Mouse (Mus musculus): ENCODE measurements at regions not wholly inside any gene's neighbourhood (a gene's known extent, or its start where the extent isn't known, plus 50 kb on each side); places are given as distances from the start of the nearest gene placed in this dataset.

DNA sequence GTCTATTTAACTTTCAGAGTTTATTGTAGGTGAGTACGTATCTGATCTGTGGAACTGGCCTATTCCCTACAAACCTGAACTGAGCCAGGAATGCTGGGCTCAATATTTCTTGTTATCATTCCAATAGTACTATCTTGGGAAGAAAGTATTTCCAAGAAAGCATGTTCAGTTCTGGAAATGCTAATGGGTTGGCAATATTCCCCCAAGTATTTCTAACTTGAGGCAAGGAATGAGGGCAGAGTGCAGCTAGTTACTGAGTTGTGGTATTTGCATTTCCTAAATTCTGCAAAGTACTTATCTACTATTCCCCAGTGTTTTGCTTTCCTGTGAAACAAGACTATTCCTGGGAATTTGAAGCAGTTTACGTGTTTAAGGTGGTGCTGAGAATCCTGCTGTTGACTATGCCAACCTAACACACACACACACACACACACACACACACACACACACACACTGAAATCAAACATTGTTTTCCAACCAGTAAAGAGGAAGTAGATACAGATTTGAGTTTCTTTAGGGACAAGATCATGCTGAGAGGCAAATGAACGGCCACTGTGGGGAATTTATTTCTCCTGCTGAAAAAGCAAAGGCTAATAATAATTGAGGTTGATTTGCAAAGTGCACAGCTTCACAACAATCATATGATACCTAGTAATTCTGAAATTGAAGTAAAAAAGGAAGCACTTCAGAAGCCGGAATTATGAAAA is 1248.4 kb upstream of the Zeb2 start:
- no peak for DNase-seq (ENCODE audit: low read depth, low spot score)

DNA sequence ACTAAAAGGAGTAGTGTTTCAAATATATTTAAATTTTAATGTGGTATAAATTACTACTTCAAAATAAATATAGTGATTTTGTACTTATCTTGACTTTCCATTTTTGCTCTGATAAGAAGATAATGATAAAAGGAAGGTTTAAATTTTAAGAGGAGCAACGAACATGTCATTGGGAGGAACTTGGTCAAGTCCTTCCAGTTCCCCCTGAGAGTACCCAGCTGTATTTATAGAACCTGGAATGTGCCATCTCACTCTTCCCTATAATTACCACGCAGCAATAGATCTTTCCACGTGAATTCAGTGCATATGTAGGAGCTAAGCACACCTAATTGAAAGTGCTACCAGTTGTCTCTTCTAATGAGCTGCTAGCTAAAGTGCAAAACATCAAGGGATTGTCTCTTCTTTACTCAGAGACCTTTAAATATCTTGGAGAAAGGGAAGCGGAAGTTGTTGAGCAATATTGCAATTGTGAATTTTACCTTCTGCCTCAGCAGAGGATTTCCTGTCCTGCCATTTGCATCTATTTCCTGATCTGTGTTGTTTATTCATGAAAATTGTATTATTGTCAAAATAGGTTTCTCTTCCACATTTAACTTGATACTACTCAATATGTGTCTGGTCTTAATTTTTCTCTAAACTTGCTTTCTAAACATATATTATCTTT is 1243.0 kb upstream of the Zeb2 start:
- no peak for DNase-seq (ENCODE audit: low read depth, low spot score)

DNA sequence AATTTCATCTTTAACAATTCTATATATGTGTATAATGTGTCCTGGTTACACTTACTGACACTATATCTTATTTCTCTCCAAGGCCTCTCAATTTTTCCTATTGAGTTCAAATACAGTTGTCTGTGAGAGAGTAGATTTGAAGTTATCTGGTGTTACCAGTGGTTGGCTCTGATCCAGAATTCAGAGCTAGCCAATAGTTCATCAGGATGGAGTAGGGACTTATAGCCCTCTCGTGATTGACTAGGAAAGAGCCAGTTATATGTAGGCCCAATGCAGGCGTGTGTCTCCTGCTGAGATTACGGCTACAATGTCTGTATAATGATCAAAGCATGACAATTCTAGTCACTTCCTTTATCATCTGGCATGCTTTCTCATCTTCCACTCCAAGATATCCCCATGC is 1241.0 kb upstream of the Zeb2 start:
- DNase-seq (ENCODE audit: low read depth, low spot score), result no peak

DNA sequence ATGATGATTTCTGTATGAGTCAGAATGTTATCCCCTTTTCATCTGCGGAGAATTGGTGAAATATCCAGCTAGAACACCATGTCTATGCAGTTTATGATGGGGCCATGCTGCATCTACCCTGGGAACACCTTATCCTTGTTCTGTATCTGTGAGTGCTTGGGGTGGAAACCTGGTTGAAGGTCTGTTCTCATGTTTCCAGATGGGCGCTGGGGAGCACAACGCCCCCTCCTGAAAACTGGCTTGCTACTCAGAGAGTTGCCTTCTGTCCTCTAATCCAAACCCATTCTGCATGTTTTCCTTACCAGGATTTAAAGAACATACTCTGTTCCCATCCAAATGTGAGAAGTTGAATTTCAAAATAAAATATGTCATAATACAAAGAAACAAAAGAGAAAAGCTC is 1239.5 kb upstream of the Zeb2 start:
- DNase-seq (ENCODE audit: low read depth, low spot score), result no peak

DNA sequence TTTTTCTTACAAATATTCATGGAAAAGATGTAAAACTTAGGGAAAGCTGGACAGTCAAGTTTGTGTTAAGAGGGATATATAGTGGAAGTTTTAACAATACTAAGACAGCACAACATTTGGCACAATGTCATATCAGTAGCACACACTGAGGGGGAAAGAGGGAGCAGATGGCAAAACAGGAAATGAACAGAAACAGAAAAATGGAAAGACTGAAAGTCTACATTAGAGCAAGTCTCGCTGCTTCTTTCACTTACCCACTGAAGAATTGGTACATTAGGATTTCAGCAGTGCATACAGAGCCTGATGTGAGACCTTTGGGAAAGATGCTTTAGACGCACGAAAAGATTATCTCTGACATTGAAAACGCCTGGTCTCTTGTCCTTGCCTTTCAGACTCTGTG is 1223.5 kb upstream of the Zeb2 start:
- DNase-seq (ENCODE audit: low read depth, low spot score), result no peak

DNA sequence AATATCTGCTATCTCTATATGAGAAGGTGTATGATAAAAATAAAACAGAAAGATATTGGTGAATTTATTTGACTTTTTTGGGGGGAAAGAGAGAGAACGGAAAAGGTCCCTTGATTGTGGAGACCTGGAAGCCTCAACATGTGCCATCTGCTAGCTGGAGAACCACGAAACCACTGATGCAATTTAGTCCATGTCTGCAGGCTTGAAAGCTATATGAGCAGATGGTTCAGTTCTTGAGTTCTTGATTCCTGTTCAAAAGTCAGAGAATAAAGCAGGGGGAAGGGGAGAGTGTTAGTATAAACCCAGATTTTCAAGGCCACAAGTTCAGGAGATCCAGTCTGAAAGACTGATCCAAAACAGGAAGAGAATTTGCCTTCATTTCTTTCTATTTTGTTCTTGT is 1199.5 kb upstream of the Zeb2 start:
- no peak for DNase-seq (ENCODE audit: low read depth, low spot score)

DNA sequence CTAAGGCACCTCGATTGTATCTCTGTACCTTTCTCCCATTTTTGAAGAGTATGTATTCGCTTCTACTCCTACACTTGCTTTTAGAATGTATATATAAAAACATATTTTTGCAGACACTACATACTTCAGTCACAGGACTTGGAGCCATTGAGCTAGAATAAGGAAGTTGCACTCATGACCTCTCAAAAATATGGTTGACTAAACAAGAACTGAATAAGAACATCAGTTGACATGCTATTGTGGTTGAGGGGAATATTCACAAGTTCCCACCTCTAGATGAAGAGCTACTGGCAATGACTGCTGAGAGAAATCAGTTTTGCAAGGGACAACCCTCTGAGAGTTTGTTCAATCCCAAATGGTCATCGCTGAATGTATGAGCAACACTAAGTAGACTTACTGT is 1198.0 kb upstream of the Zeb2 start:
- DNase-seq (ENCODE audit: low read depth, low spot score), result no peak

DNA sequence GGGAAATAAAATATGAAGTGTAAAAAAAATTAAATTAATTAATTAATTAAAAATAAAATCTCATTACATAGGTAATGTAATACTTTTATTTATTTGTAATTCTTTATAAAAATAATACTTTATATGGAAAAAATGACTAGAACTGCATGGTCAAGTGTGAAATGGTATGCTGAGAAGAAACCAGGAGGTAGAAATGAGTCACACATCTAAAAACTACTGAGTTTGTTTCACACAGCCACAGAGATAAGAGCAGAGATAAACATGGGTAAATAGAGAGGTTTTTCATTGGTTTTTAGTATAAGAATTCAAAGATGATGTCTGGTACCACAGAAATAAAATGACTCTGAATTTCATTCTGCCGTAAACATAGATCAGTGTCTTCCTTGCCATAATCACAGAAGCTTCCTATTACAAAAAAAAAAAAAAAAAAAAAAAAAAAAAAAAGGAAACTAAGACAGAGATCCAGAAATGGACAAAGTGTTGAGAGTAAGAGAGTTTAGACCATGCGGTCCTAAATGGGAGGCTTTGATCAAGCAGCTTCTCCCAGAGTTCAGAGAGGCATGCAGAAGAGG is 1190.5 kb upstream of the Zeb2 start:
- DNase-seq (ENCODE audit: low read depth, low spot score), result no peak

DNA sequence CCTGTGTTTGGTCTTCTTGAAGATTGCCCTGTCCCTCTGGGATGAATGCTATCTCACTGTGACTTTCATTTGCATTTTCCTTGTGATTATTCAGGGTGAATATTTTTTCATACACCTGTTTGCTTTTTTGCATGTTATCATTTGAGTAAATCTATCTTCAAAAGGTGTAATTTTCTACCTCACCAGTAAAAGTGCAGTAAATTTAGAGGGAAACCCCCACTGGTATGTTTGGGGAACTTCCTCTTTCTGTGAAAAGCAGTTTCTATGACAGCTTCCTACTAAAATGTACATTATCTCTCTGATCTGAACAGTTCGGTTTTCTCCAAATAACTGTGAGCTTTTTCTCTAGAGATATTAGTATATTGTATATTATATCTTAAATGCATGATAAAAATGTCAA is 1185.4 kb upstream of the Zeb2 start:
- no peak for DNase-seq (ENCODE audit: low read depth, low spot score)

DNA sequence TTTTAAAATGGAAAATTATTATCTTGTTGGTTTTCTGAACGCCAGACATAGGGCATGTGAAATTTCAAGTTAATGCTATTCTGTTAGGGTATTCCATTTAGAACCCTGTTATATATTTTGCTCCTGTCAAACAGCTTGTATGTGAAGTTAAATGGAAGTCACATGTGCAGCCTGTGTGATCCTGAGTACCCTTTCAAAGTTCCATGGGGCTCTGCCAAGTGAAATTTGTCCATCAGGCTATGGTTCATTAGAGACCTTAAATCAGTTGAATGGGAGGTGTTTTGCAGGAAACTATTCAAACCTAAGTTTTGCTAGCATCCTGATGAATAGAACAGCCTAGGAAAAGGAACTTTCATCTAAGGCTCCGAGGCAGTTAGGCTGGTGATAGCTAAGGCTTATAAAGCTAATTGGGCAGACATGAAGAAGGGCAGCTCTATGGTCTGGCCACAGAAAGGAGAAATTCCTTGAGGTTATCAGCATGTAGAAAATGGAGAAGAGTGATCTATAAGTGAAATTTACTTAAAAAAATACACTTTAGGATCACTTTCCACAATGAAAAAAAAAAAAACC is 1180.2 kb upstream of the Zeb2 start:
- no peak for DNase-seq (ENCODE audit: low read depth, low spot score)

DNA sequence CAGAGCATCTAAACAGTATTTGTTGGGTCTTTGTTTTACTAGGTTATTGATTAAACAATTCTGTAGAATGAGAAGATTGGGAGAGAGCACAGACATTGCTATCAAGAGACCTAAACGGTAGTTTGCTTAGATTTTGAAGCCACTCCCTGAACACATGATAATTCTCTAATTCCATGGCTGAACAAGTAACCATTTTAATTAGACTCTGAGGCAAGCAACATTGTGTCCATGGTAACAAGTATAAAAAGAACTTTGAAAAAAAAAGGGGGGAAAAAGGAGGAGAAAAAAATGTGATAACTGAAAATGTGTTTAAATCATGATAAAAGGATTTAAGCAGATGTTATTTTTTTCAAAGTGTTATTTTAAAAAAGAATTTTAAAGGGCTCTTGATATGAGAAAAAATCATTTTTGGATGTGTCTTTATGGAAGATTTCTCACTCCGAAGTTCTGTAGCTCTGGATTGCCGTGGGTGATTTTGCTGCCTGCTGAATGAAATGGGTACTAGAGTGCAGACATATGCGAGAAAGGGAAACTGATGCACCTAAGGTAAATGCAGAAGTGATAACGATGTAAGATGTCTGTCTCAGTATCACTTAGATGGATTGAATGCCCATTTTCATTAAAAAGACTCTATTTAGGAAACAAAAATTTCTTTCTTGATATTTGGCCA is 1166.9 kb upstream of the Zeb2 start:
- no peak for DNase-seq (ENCODE audit: low read depth, low spot score)

DNA sequence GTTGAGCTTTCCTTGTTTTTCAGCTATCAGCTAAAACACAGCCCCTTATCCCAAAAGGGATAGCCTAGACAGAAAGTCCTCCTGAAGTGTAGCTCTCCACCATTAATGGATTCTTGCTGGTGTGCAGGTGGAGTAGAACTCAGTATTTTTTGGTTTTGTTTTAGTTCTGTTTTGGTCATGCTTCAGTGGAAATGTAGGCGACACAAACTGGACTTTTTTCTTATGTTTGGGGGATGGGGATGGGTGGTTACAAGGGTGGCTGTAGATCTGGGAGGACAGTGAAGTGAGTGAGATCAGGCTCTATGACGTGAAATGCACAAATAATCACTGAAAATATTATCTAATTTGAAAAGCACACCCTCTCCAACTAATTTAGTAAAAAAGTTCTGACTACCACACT is 1163.6 kb upstream of the Zeb2 start:
- DNase-seq (ENCODE audit: low read depth, low spot score), result no peak

DNA sequence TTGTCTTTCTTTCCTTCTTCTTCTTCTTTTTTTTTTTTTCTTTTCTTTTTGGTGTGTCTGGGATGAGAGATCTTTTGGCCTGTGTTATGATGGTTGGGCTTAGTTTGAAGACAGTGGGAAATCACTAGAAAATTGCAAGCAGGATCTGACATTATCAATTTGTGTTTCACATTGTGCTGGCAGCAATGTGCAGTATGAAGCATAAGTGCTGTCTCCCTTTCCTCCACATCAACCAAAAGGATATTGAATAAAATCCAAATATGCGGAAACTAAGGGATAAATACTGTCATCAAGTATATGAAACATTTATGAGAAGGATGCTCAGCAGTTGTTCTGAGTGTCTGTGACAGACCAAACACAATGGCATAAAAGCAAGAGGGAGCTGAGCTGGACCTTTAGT is 1144.4 kb upstream of the Zeb2 start:
- DNase-seq (ENCODE audit: low read depth, low spot score), result no peak

DNA sequence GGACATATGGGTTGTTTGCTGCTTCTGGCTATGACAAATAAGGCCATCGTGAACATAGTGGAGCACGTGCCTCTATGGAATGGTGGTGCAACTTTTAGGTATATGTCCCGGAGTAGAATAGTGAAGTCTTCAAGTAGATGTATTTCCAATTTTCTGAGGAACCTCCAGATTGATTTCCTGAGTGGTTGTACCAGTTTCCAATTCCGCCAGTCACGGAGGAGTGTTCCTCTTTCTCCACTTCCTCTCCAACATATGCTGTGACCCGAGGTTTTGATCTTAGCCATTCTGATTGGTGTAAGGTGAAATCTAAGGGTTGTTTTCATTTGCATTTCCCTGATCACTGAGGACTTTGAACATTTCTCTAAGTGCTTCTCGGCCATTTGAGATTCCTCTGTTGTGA is 1134.4 kb upstream of the Zeb2 start:
- DNase-seq (ENCODE audit: low read depth, low spot score), result no peak

DNA sequence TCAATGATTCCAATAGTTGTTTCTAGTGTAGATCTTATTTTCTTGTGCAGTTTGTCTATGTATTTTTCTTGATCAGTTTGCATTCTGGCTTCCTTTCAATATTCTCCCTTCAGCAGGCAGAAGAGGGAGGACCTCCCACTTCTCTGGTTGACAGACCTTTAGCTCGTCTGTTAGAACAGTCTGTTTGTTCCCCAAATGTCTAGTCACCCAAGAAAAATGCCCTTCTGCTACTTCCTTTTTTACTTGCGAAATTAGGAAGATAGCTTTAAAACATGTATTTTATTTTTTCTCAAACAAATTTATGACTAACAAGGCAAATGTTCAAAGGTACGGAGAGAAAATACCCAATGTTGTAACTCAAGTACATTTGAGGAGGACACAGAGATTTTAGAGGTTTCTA is 1128.5 kb upstream of the Zeb2 start:
- DNase-seq (ENCODE audit: low read depth, low spot score), result no peak

DNA sequence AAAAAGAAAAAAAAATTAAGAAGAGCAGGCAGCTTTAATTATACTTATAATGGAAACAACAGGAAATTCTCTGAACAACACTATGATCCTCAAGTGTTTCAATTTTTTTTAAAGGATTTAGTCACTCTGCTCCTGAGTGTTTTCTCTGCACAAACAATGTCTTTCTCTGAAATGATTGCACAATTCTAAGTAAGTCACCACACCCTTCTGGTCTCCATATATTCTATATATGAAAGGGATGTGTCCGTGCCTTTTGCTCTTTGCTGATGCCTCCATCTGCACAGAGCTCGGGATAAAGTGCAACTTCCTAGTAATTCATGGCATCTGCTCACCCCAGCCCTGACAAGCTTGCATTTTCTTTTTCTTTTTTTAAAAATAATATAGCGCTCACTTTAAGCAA is 1127.5 kb upstream of the Zeb2 start:
- DNase-seq (ENCODE audit: low read depth, low spot score), result no peak

DNA sequence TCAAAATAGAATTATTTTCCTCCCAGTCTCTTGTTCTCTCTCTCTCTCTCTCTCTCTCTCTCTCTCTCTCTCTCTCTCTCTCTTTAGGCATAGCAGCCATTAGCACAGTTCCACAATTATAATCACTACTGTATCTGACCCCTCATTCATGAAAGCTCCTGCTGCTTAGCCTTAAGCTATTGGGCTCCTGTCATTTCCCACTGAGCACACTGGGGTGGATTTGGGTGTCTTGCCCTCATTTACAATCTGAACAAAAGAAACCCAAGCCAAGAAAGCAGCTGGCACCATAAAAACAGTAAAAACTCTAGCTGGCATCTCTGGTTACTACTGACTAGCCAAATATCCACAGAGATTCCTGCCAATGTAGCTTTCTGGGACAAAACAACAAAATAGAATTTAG is 1125.6 kb upstream of the Zeb2 start:
- DNase-seq (ENCODE audit: low read depth, low spot score), result no peak

DNA sequence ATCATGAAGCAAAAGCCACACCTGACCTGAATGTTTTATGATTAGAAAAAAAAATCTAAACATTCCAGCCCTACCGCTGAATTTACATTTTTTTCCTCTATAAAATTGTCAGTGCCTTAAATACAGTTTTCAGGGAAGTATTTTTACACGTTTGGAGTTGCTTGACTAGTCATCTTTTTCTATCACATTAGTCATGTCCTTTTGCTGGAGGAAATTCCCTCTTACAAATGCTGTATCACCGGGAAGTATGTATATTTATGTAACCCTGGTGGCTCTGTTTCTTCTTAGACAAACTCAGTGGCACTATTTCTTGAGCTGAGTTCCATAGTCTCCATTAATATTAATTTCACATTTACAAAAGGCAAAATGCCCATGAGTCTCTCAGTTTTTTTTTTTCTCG is 1122.7 kb upstream of the Zeb2 start:
- no peak for DNase-seq (ENCODE audit: low read depth, low spot score)

DNA sequence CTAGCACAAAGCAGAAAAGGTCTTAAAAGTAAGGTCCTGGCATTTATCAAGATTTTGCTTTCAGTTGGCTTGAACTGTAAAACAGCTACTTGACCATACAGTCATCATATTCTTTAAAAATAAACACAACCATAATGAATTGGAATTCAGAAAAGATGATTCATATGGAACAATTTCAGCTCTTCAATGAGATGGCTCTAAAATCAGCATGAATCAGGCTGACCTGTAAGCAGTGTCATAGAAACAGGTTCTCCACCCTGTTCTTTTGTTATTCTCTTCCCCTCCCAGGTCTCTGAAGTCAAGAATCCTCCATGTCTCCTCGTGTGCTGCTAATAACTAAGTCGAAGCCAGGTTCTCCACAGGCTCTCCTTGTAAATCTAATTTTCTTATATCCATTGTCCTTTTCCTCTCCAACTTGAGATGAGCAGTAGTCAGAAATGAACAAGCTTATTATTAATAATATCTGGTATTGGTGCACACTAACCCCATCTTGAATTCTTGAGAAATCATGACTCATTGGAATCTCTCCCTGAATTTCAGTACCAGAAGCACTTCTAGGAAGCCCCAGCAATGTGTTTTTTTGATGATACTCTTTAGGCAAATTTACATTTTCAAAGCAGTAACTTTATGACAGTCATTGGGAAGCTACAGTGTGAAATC is 1113.7 kb upstream of the Zeb2 start:
- DNase-seq (ENCODE audit: low read depth, low spot score), result peak; percentile 13

DNA sequence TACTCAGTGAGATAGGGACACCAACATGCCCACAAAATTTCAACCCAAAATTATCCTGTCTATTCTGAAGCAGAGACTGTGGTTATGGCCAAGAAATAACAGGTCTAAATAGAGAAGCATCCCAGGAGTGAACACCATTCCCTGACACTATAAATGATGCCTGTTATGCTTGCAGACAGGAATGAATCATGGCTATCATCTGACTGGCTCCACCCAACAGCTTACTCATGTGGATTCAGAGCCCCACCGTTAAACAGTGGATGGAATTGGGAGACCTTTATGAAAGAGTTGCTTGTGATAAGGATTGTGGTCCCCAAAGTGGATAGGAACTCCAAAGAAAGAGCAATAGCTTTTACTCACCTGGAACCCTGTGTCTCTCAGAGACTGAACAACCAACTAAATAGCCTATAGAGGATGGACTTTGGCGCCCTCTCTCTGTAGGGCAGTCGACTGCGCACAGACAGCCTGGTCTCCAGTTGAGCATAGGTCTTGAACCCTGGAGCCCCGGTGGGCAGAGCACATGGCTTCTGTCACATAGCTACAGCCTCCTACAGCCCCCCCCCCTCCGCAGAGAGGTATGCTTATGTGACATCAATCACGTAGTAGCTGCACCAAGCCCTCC is 1101.3 kb upstream of the Zeb2 start:
- no peak for DNase-seq (ENCODE audit: low read depth, low spot score)

DNA sequence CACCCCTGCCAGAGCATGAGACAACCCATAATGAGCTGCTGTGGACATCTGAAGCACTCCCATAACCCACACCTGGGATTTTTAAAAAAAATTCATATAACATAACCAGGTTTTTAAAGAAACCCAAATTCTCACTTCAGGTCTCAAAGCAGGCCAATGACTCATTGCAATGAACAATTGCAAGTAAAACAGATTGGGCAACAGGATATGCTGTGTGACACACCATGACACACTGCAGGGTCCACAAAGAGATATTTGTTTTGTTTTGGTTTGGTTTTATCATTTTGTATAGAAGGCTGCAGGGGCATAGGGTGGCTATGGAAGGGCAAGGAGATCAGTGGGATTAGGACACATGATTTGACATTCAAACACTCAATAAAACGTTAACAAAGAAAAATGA is 1082.1 kb upstream of the Zeb2 start:
- no peak for DNase-seq (ENCODE audit: low read depth, low spot score)
